Mouse (Mus musculus) hindbrain, embryonic 13.5 days (tissue): ENCODE data around the gene Tlcd2. TPM values are rescaled to one million over a fixed set of nuclear protein-coding genes. Genes with fewer than 3 reads are reported as not detected.
A peak's percentile ranks its signal among the peaks of the same experiment; 100 is the strongest.

Source experiments
- ATAC-seq: fragments of 200-750 bp; cut with Nextera tagmentation; 2 replicates; pipeline ENCODE4 v1.8.0; 2017; ENCODE audit warnings: moderate TSS enrichment; ENCODE audit not compliant: low FRiP score
- H3K27ac ChIP-seq: fragments of 300-500 bp; sonication (generic); 2 replicates; pipeline ENCODE4 v1.5.1; 2015; ENCODE audit warnings: inconsistent platforms, mild to moderate bottlenecking, moderate library complexity
- H3K27me3 ChIP-seq: fragments of 300-500 bp; sonication (generic); 2 replicates; pipeline ENCODE4 v1.6.1; 2015; ENCODE audit warnings: mild to moderate bottlenecking, inconsistent platforms
- H3K36me3 ChIP-seq: fragments of 300-500 bp; sonication (generic); 2 replicates; pipeline ENCODE4 v1.6.1; 2015; ENCODE audit warnings: mild to moderate bottlenecking, inconsistent platforms
- H3K4me1 ChIP-seq: fragments of 300-500 bp; sonication (generic); replicated peaks from 2 replicates; pipeline ENCODE4 v1.6.1; 2015; ENCODE audit warnings: inconsistent platforms
- H3K4me2 ChIP-seq: fragments of 300-500 bp; sonication (generic); 2 replicates; pipeline ENCODE4 v1.6.1; 2015; ENCODE audit warnings: inconsistent platforms, mild to moderate bottlenecking, moderate library complexity
- H3K4me3 ChIP-seq: fragments of 300-500 bp; sonication (generic); 2 replicates; pipeline ENCODE4 v1.5.1; 2015; ENCODE audit warnings: mild to moderate bottlenecking, inconsistent platforms
- H3K9ac ChIP-seq: fragments of 300-500 bp; sonication (generic); 2 replicates; pipeline ENCODE4 v1.6.1; 2015; ENCODE audit warnings: mild to moderate bottlenecking, inconsistent platforms
- H3K9me3 ChIP-seq: fragments of 300-500 bp; sonication (generic); 2 replicates; pipeline ENCODE4 v1.6.1; 2016; ENCODE audit warnings: inconsistent platforms
- WGBS: fragments of 180-500 bp; shearing (Covaris S2); methylation state at CpG from one replicate; pipeline ENCODE4 v1.1.7; 2015; 5-methylcytosine and 5-hydroxymethylcytosine counted together
- polyA plus RNA-seq: library from polyadenylated mRNA; unstranded; fragments of >200 nt; fragmentation: Nextera tagmentation; extraction: Ambion mirVana; gene quantifications from 2 replicates; pipeline ENCODE4 v1.2.1, GENCODE M21; 2015

Gene Tlcd2
- polyA plus RNA-seq, 1 experiment from 2014 or later: 2.7 TPM

GRCm38 (mm10) chr11:75461743-75462252 is 283 bp downstream of the Tlcd2 start:
- Histone ChIP-seq H3K4me2 (peak overlapping the region; percentile 98), H3K9me3 (no peaks in the 10 kb centered on the region), H3K4me3 (peak overlapping the region; percentile 76), H3K9ac (peak overlapping the region; percentile 81), H3K4me1 (peaks cover 36% of the 10 kb centered on the region), H3K27ac (peak overlapping the region; percentile 78), H3K27me3 (0 out of 2 replicates have a peak, but pooled peaks cover 1% of the 10 kb centered on the region), H3K36me3 (peaks cover 20% of the 10 kb centered on the region)
- under 1% methylated on average over 30 of the region's 30 CpGs for WGBS
- peak; percentile 50 for ATAC-seq

DNA sequence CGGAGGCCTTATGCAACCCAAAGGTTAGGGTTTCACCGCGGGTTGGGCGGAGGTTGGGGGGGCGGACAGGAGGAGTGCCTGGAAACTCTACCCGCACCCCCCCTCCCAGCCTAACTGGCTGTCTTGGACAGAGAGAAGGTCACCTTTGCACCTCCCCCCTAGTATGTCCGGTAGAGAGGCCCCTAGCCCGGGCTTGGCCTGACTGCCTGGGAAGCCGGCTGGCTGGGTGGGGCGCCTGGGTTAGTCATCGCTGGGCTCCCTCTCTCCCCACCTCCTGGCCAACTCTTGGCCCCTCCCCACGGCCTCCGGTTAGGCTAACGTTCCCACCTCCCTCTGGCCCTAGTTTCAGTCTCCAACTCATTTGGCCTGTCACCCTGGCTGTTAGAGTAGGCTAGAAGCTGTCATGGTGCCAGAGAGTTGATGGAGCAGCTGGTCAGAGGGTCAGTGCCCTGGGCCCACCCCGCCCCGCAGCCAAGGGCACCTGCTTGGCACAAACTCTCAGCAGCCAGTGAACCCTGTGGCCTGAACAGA is 803 bp downstream of the Tlcd2 start:
- peak overlapping the region; percentile 78 for H3K27ac ChIP-seq
- 0 out of 2 replicates have a peak, but pooled peaks cover 5% of the 10 kb centered on the region for H3K27me3 ChIP-seq
- H3K4me3 ChIP-seq: peak overlapping the region; percentile 76
- peaks cover 36% of the 10 kb centered on the region for H3K4me1 ChIP-seq
- no peaks in the 10 kb centered on the region for H3K9me3 ChIP-seq
- 6% methylated on average over 14 of the region's 16 CpGs for WGBS
- H3K9ac ChIP-seq: peak overlapping the region; percentile 81
- H3K36me3 ChIP-seq: peaks cover 23% of the 10 kb centered on the region
- no peak for ATAC-seq
- peak overlapping the region; percentile 98 for H3K4me2 ChIP-seq

DNA sequence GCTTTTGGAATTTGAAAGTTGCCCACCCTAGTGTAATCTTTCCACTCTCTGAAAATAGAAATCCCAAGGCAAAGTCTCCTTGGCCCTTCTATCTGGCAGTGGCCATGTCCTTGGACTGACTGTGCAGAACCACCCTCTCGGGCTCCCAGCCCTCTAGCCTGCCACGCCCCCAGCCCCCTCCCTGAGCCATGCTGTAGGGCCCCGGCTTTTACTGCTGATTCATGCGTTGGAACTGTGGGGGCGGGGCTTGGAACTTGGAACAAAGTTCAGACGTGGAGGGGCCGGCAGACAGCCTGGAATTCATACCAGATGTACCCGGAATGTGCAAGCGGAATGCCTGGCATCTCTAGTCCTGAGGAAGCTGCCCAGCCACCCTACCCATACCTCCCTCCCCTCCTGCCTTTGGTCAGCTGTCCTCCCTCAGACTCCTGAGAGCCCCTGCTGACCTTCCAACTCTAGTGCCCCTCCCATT is 1.4 kb downstream of the Tlcd2 start:
- Histone ChIP-seq H3K4me3 (peak overlapping the region; percentile 76), H3K36me3 (peaks cover 23% of the 10 kb centered on the region), H3K4me1 (peaks cover 42% of the 10 kb centered on the region), H3K9me3 (no peaks in the 10 kb centered on the region), H3K27me3 (0 out of 2 replicates have a peak, but pooled peaks cover 8% of the 10 kb centered on the region), H3K27ac (peak overlapping the region; percentile 78; the same call in 1 of the 2 replicates), H3K9ac (peak overlapping the region; percentile 81; the same call in 1 of the 2 replicates), H3K4me2 (peak overlapping the region; percentile 98)
- WGBS: 7% methylated on average over 9 of the region's 9 CpGs
- ATAC-seq: no peak

DNA sequence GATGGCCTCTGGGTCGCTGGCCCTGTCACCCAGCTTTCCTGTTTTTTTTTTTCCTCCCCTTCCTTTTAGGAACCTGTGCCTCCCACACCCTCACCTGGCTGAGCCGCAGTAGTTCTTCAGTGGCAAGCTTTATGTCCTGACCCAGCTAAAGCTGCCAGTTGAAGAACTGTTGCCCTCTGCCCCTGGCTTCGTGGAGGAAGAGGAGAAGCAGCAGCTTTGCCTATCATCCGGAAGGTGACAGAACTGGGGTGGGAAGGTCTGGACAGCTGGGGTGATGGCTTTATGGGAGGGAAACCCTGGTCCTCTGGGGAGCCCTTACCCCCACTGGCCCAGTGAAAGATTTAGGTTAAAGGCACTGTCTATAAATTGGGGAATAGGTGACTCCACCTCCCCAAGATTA is 2.1 kb downstream of the Tlcd2 start:
- Histone ChIP-seq H3K4me3 (no peak overlapping the region), H3K27ac (no peak overlapping the region), H3K9ac (no peak overlapping the region), H3K36me3 (peaks cover 23% of the 10 kb centered on the region), H3K27me3 (0 out of 2 replicates have a peak, but pooled peaks cover 14% of the 10 kb centered on the region), H3K9me3 (no peaks in the 10 kb centered on the region), H3K4me1 (peaks cover 44% of the 10 kb centered on the region), H3K4me2 (no peak overlapping the region; the same call in 1 of the 2 replicates)
- 76% methylated on average over 4 of the region's 4 CpGs for WGBS
- ATAC-seq: no peak

DNA sequence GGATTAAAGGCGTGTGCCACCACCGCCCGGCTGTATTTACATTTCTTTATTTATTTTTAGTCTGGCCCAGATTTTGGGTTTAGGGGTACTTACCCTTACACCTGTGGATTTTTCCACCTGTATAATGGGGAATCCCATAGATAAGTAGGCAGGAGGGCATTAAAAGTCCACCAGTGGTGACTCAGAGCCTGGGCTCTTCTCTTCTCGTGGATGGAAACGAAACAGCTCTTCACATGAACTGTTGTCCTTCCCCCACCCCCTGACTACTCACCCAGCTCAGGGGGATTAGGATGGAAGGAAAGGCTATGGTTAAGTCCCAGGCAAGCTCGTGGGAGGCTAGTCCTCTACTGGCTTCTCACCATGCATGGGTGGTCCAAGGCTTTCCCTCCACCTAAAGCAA is 2.9 kb downstream of the Tlcd2 start:
- no peaks in the 10 kb centered on the region for H3K9me3 ChIP-seq
- H3K4me2 ChIP-seq: no peak overlapping the region
- 0 out of 2 replicates have a peak, but pooled peaks cover 16% of the 10 kb centered on the region for H3K27me3 ChIP-seq
- H3K4me3 ChIP-seq: no peak overlapping the region
- no peak for ATAC-seq
- peaks cover 23% of the 10 kb centered on the region for H3K36me3 ChIP-seq
- peaks cover 42% of the 10 kb centered on the region for H3K4me1 ChIP-seq
- H3K27ac ChIP-seq: no peak overlapping the region
- WGBS: 89% methylated on average over 6 of the region's 6 CpGs
- H3K9ac ChIP-seq: no peak overlapping the region

DNA sequence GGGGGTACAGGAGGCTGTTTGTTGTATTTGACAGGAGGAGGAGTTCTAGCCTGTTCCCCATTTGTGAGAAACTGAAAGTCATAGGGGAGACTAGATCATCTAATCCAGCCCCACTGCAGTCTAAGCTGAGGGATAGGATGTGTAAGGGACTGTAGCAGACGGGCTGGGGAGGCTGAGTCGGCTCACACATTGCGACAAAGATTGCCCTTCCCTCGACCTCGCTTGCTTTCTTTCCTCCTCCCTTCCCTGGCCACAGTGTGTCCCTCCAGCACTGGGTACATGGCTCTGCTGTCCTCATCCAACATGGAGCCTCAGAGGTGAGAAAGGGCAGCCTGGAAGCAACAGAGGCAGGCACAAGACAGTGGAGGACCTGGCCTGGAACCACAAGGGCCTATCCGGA is 3.5 kb downstream of the Tlcd2 start:
- Histone ChIP-seq H3K4me2 (no peak overlapping the region), H3K4me1 (peaks cover 36% of the 10 kb centered on the region), H3K4me3 (no peak overlapping the region), H3K27me3 (0 out of 2 replicates have a peak, but pooled peaks cover 19% of the 10 kb centered on the region), H3K9ac (no peak overlapping the region), H3K36me3 (peaks cover 23% of the 10 kb centered on the region), H3K27ac (no peak overlapping the region), H3K9me3 (no peaks in the 10 kb centered on the region)
- WGBS: 90% methylated on average over 6 of the region's 6 CpGs
- no peak for ATAC-seq

- no peak overlapping the region for H3K4me2 ChIP-seq
- H3K27ac ChIP-seq: no peak overlapping the region
- no peak overlapping the region for H3K4me3 ChIP-seq
- H3K4me1 ChIP-seq: peaks cover 26% of the 10 kb centered on the region
- H3K9ac ChIP-seq: no peak overlapping the region
- WGBS: 96% methylated on average over 4 of the region's 4 CpGs
- H3K27me3 ChIP-seq: 0 out of 2 replicates have a peak, but pooled peaks cover 19% of the 10 kb centered on the region
- H3K9me3 ChIP-seq: no peaks in the 10 kb centered on the region
- ATAC-seq: no peak
- H3K36me3 ChIP-seq: peaks cover 23% of the 10 kb centered on the region
These were observed 5.4 kb downstream of the Tlcd2 start for GRCm38 (mm10) chr11:75466731-75467505.

DNA sequence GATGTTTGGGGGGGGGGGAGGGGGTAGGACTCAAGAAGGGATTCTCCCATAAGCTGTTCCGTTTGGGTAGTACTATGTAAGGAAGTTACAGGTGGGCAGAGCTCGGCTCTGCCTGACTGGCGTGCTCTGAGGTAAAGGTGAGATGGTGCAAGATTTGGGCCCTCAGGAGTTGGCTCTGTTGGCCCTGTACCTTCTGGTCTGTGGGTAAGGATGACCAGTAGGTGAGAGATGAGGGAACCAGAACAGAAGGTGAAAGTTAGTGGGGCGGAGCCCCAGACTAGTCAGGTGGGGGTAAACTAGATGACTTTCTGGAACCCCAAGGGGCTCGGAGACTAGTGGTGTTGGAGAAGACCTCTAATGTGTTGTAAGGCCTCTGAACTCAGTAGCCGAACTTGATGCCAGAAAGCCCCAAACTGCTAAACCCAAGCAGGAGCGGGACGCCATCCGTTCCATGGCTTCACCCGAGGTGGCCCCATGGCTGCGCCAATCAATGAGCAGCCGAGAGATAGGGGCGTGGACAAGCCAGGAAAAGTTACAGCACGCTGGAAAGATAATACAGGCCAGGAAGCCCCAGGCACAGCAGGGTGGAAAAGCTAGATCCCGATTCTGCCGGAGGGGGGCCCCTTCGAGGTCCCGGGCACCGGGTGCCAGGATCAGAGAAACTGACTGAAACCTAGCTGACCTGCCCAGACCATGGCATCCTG is 6.1 kb downstream of the Tlcd2 start:
- peak overlapping the region; percentile 31 for H3K4me3 ChIP-seq
- 0 out of 2 replicates have a peak, but pooled peaks cover 19% of the 10 kb centered on the region for H3K27me3 ChIP-seq
- H3K9ac ChIP-seq: peak overlapping the region; percentile 63
- H3K36me3 ChIP-seq: peaks cover 23% of the 10 kb centered on the region
- H3K9me3 ChIP-seq: no peaks in the 10 kb centered on the region
- peak overlapping the region; percentile 57 for H3K4me2 ChIP-seq
- H3K27ac ChIP-seq: no peak overlapping the region
- 18% methylated on average over 19 of the region's 19 CpGs for WGBS
- ATAC-seq: no peak
- H3K4me1 ChIP-seq: peaks cover 19% of the 10 kb centered on the region

DNA sequence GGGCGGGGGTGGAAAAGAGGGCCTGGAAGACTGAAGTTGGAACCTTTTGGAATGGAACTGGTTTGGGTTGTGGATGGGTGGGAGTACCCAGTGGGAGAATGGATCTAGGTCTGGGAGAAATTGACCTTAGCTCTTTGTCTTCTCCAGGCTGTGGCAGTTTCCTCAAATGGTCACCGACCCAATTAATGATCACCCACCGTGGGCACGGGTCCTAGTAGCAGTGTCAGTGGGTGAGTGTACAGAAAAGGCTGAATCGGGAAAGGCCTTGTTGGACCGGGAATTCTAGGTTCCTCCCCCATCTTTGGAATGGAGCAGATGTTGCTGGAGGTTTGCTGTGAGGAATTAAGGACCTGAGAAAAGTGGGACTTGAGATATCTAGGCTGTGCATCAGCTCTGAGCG is 6.9 kb downstream of the Tlcd2 start:
- peak overlapping the region; percentile 31 for H3K4me3 ChIP-seq
- peak overlapping the region; percentile 57 for H3K4me2 ChIP-seq
- peaks cover 11% of the 10 kb centered on the region for H3K4me1 ChIP-seq
- 69% methylated on average over 7 of the region's 7 CpGs for WGBS
- H3K9ac ChIP-seq: peak overlapping the region; percentile 63; the same call in 1 of the 2 replicates
- H3K27ac ChIP-seq: no peak overlapping the region
- no peaks in the 10 kb centered on the region for H3K9me3 ChIP-seq
- 0 out of 2 replicates have a peak, but pooled peaks cover 19% of the 10 kb centered on the region for H3K27me3 ChIP-seq
- H3K36me3 ChIP-seq: peaks cover 23% of the 10 kb centered on the region
- ATAC-seq: no peak

- H3K36me3 ChIP-seq: peaks cover 23% of the 10 kb centered on the region
- ATAC-seq: no peak
- WGBS: 90% methylated on average over 4 of the region's 4 CpGs
- H3K27ac ChIP-seq: no peak overlapping the region
- H3K4me1 ChIP-seq: peaks cover 8% of the 10 kb centered on the region
- 0 out of 2 replicates have a peak, but pooled peaks cover 19% of the 10 kb centered on the region for H3K27me3 ChIP-seq
- H3K9me3 ChIP-seq: no peaks in the 10 kb centered on the region
- H3K4me2 ChIP-seq: no peak overlapping the region
- H3K9ac ChIP-seq: no peak overlapping the region
- H3K4me3 ChIP-seq: no peak overlapping the region
These were observed 7.7 kb downstream of the Tlcd2 start for GRCm38 (mm10) chr11:75469261-75469660.

- ATAC-seq: no peak
- WGBS: 88% methylated on average over 3 of the region's 3 CpGs
- Histone ChIP-seq H3K9ac (no peak overlapping the region), H3K4me3 (no peak overlapping the region), H3K9me3 (no peaks in the 10 kb centered on the region), H3K4me1 (peaks cover 8% of the 10 kb centered on the region), H3K27ac (no peak overlapping the region), H3K36me3 (peaks cover 9% of the 10 kb centered on the region), H3K4me2 (no peak overlapping the region), H3K27me3 (0 out of 2 replicates have a peak, but pooled peaks cover 19% of the 10 kb centered on the region)
These were observed 9.2 kb downstream of the Tlcd2 start for GRCm38 (mm10) chr11:75470675-75471074.
